Mouse (Mus musculus) layer of hippocampus, adult 18-20 months (tissue): ENCODE measurements around the gene Mgat5. TPM values are rescaled to one million over a fixed set of nuclear protein-coding genes. Genes with fewer than 3 reads are reported as not detected.

Experiments
- DNase-seq, 2 experiments: peaks; one replicate each; pipeline ENCODE4 v3.0.0; 2022; ENCODE audit warnings: low spot score in 2 of 2
- total RNA-seq, 2 experiments: library from RNA; stranded (reverse); gene quantifications; 2 replicates each; pipeline ENCODE4 v1.2.3; 2021

Mgat5 gene
- total RNA-seq, 2 experiments from 2014 or later = 48.4 to 48.7 TPM

- DNase-seq = peak in 1 of 2 experiments; percentile 54
Observed at GRCm38 (mm10) chr1:127337740-127338139, 132.9 kb downstream of the Mgat5 start.

GRCm38 (mm10) chr1:127338833-127339487 is 134.1 kb downstream of the Mgat5 start:
- no peak for DNase-seq

GRCm38 (mm10) chr1:127340296-127340695 is 135.5 kb downstream of the Mgat5 start:
- no peak for DNase-seq

GRCm38 (mm10) chr1:127344913-127345312 is 140.1 kb downstream of the Mgat5 start:
- no peak for DNase-seq

GRCm38 (mm10) chr1:127346596-127347139 is 141.9 kb downstream of the Mgat5 start:
- no peak for DNase-seq

- no peak for DNase-seq
Observed at GRCm38 (mm10) chr1:127347878-127348620, 143.2 kb downstream of the Mgat5 start.

- peak in 1 of 2 experiments; percentile 33 for DNase-seq
Observed at GRCm38 (mm10) chr1:127348642-127349341, 144.0 kb downstream of the Mgat5 start.

GRCm38 (mm10) chr1:127351380-127352057 is 146.7 kb downstream of the Mgat5 start:
- no peak for DNase-seq

- DNase-seq = no peak
Observed at GRCm38 (mm10) chr1:127352131-127352793, 147.4 kb downstream of the Mgat5 start.

- DNase-seq = no peak
Observed at GRCm38 (mm10) chr1:127353408-127353807, 148.6 kb downstream of the Mgat5 start.

- no peak for DNase-seq
Observed at GRCm38 (mm10) chr1:127354152-127354551, 149.3 kb downstream of the Mgat5 start.

GRCm38 (mm10) chr1:127355034-127355433 is 150.2 kb downstream of the Mgat5 start:
- DNase-seq = no peak

- no peak for DNase-seq
Observed at GRCm38 (mm10) chr1:127363638-127364037, 158.8 kb downstream of the Mgat5 start.

GRCm38 (mm10) chr1:127365706-127366105 is 160.9 kb downstream of the Mgat5 start:
- no peak for DNase-seq

- no peak for DNase-seq
Observed at GRCm38 (mm10) chr1:127366111-127366510, 161.3 kb downstream of the Mgat5 start.

- DNase-seq = peak; percentile 25 to 44
Observed at GRCm38 (mm10) chr1:127368513-127368912, 163.7 kb downstream of the Mgat5 start.

GRCm38 (mm10) chr1:127369538-127369937 is 164.7 kb downstream of the Mgat5 start:
- no peak for DNase-seq

GRCm38 (mm10) chr1:127372096-127372495 is 167.3 kb downstream of the Mgat5 start:
- DNase-seq = no peak

- no peak for DNase-seq
Observed at GRCm38 (mm10) chr1:127373559-127373958, 168.7 kb downstream of the Mgat5 start.

- DNase-seq = no peak
Observed at GRCm38 (mm10) chr1:127374157-127374556, 169.3 kb downstream of the Mgat5 start.

GRCm38 (mm10) chr1:127380140-127380539 is 175.3 kb downstream of the Mgat5 start:
- no peak for DNase-seq
